Comparison of ENCODE assay signal across 10 mouse cellular contexts in genomic region chr2:26847706-26848105, GRCm38 (mm10). TPM values are rescaled to one million over a fixed set of nuclear protein-coding genes. Genes with fewer than 3 reads are reported as not detected.
DNase-seq lines count a peak whose midpoint lies in the region; ATAC-seq and TF ChIP-seq lines count a peak whose summit lies in the region.
"Had no signal": no experiment of that assay in that cellular context is flagged by ENCODE, and none has a peak within 500 bp of the region (broad histone marks: within the 10 kb centered on the region; RNA-seq: fewer than 3 reads in every experiment).

No protein-coding gene starts in this region.

- TF ChIP-seq CTCF in midbrain, postnatal 0 days (IDR thresholded peaks at IDR 0.05): peak; percentile 51
- TF ChIP-seq CTCF in kidney, postnatal 0 days (IDR thresholded peaks at IDR 0.05; ENCODE audit: low read depth): peak; percentile 74

- DNase-seq in cerebellum, adult 18-20 months: peak; percentile 19 to 22
- peak; percentile 0 for DNase-seq in midbrain, postnatal 0 days (ENCODE audit: low spot score)
- no peak for DNase-seq in midbrain, embryonic 11.5 days (ENCODE audit: low spot score, missing footprints)
- peak; percentile 27 for DNase-seq in c-Kit-positive CD71-positive TER-119-negative erythroid progenitor cells, embryonic 14.5 days (ENCODE audit: low read depth)
- DNase-seq in kidney, postnatal 0 days (ENCODE audit: low spot score): peak; percentile 66
- DNase-seq in natural killer cell, adult 2 months (ENCODE audit: low spot score in 2 of 2): peak; percentile 4 to 17

- H3K27me3 ChIP-seq in midbrain, postnatal 0 days (ENCODE audit: insufficient read depth, low read length): no peaks in the 10 kb centered on the region
- H3K27me3 ChIP-seq in midbrain, embryonic 11.5 days (ENCODE audit: control insufficient read depth, insufficient read depth, low read length): no peaks in the 10 kb centered on the region
- H3K27me3 ChIP-seq in kidney, postnatal 0 days (ENCODE audit: insufficient read depth, low read length): no peaks in the 10 kb centered on the region
- 0 out of 2 replicates have a peak, but pooled peaks cover 2% of the 10 kb centered on the region for H3K27me3 ChIP-seq in forebrain, embryonic 13.5 days

- no peak overlapping the region for H3K4me2 ChIP-seq in midbrain, postnatal 0 days (ENCODE audit: low read depth, low read length, poor library complexity, severe bottlenecking)
- H3K4me2 ChIP-seq in midbrain, embryonic 11.5 days: no peak overlapping the region
- no peak overlapping the region for H3K4me2 ChIP-seq in kidney, postnatal 0 days (ENCODE audit: low read length)
- no peak overlapping the region for H3K4me2 ChIP-seq in forebrain, embryonic 13.5 days

- H3K4me1 ChIP-seq in midbrain, postnatal 0 days (ENCODE audit: insufficient read depth, low read length): no peaks in the 10 kb centered on the region
- H3K4me1 ChIP-seq in midbrain, embryonic 11.5 days (ENCODE audit: control insufficient read depth, insufficient read depth, low read length): no peaks in the 10 kb centered on the region
- no peaks in the 10 kb centered on the region for H3K4me1 ChIP-seq in kidney, postnatal 0 days (replicated peaks; ENCODE audit: insufficient read depth, low read length)
- H3K4me1 ChIP-seq in forebrain, embryonic 13.5 days: no peaks in the 10 kb centered on the region

- 53% methylated on average over 2 of the region's 2 CpGs for WGBS in midbrain, postnatal 0 days
- WGBS in midbrain, embryonic 11.5 days: 61% methylated on average over 2 of the region's 2 CpGs
- 70% methylated on average over 2 of the region's 2 CpGs for WGBS in kidney, postnatal 0 days
- 57% methylated on average over 2 of the region's 2 CpGs for WGBS in forebrain, embryonic 13.5 days

- ATAC-seq in cerebellum, adult (ENCODE audit: insufficient number of reproducible peaks, low FRiP score, low TSS enrichment): no peak
- ATAC-seq in midbrain, postnatal 0 days (ENCODE audit: low FRiP score): no peak
- no peak for ATAC-seq in midbrain, embryonic 11.5 days (ENCODE audit: low FRiP score)
- ATAC-seq in kidney, postnatal 0 days (replicated peaks; ENCODE audit: low FRiP score, low read depth): 0 out of 2 replicates have a peak, but pooled peaks have one; percentile 43
- ATAC-seq in forebrain, embryonic 13.5 days: no peak

- no peak overlapping the region for H3K27ac ChIP-seq in midbrain, postnatal 0 days (ENCODE audit: low read depth, low read length)
- H3K27ac ChIP-seq in midbrain, embryonic 11.5 days (ENCODE audit: low read depth, low read length): no peak overlapping the region
- H3K27ac ChIP-seq in kidney, postnatal 0 days: no peak overlapping the region
- no peak overlapping the region for H3K27ac ChIP-seq in forebrain, embryonic 13.5 days

- H3K36me3 ChIP-seq in midbrain, postnatal 0 days (ENCODE audit: insufficient read depth, low read length): no peaks in the 10 kb centered on the region
- no peaks in the 10 kb centered on the region for H3K36me3 ChIP-seq in midbrain, embryonic 11.5 days (ENCODE audit: control insufficient read depth, insufficient read depth, low read length)
- H3K36me3 ChIP-seq in kidney, postnatal 0 days (ENCODE audit: insufficient read depth, low read length): no peaks in the 10 kb centered on the region
- H3K36me3 ChIP-seq in forebrain, embryonic 13.5 days (ENCODE audit: poor library complexity, severe bottlenecking): no peaks in the 10 kb centered on the region

- H3K4me3 ChIP-seq in midbrain, postnatal 0 days (ENCODE audit: low read depth, low read length): no peak overlapping the region
- no peak overlapping the region for H3K4me3 ChIP-seq in midbrain, embryonic 11.5 days (ENCODE audit: low read depth, low read length)
- H3K4me3 ChIP-seq in kidney, postnatal 0 days (replicated peaks; ENCODE audit: low read depth, low read length): no peak overlapping the region
- no peak overlapping the region for H3K4me3 ChIP-seq in forebrain, embryonic 13.5 days

- H3K9me3 ChIP-seq in midbrain, postnatal 0 days (ENCODE audit: low read length): no peaks in the 10 kb centered on the region
- H3K9me3 ChIP-seq in midbrain, embryonic 11.5 days (ENCODE audit: control insufficient read depth, low read length): no peaks in the 10 kb centered on the region; the same call in 1 of the 2 replicates
- no peaks in the 10 kb centered on the region for H3K9me3 ChIP-seq in kidney, postnatal 0 days (replicated peaks; ENCODE audit: low read length)
- H3K9me3 ChIP-seq in forebrain, embryonic 13.5 days (replicated peaks): peaks cover under 1% of the 10 kb centered on the region; the same call in 1 of the 2 replicates

- H3K9ac ChIP-seq in midbrain, postnatal 0 days (replicated peaks; ENCODE audit: low read length, poor library complexity, severe bottlenecking): no peak overlapping the region
- H3K9ac ChIP-seq in midbrain, embryonic 11.5 days (ENCODE audit: low read length): no peak overlapping the region
- H3K9ac ChIP-seq in kidney, postnatal 0 days (ENCODE audit: low read depth, low read length): no peak overlapping the region
- no peak overlapping the region for H3K9ac ChIP-seq in forebrain, embryonic 13.5 days

RNA-seq across cellular contexts. Expression of gene Abo, which starts 17.1 kb away (rescaled TPM):
- total RNA-seq in midbrain, postnatal 0 days (2014; rRNA removed): not detected in 2 replicates
- polyA plus RNA-seq in midbrain, postnatal 0 days (2015; fragmentation: Nextera tagmentation; extraction: Ambion mirVana): not detected in 2 replicates
- polyA plus RNA-seq in midbrain, embryonic 11.5 days (2014; fragmentation: Nextera tagmentation; extraction: Ambion mirVana): not detected in 2 replicates
- polyA plus RNA-seq in kidney, postnatal 0 days (2015; fragmentation: Nextera tagmentation; extraction: Ambion mirVana): not detected in 2 replicates
- polyA plus RNA-seq in forebrain, embryonic 13.5 days (2015; fragmentation: Nextera tagmentation; extraction: Ambion mirVana): not detected in 2 replicates
- polyA plus RNA-seq: large intestine, adult 2 months; neural tube, embryonic 14.5 days had no signal

RNA-seq across cellular contexts. Expression of gene Surf6, which starts 55.0 kb away (rescaled TPM):
- 17.2 and 23.8 TPM in 2 replicates for total RNA-seq in midbrain, postnatal 0 days (2014; rRNA removed)
- polyA plus RNA-seq in midbrain, postnatal 0 days (2015; fragmentation: Nextera tagmentation; extraction: Ambion mirVana): 24.7 and 27.8 TPM in 2 replicates
- polyA plus RNA-seq in midbrain, embryonic 11.5 days (2014; fragmentation: Nextera tagmentation; extraction: Ambion mirVana): 11.6 and 15.2 TPM in 2 replicates
- polyA plus RNA-seq in kidney, postnatal 0 days (2015; fragmentation: Nextera tagmentation; extraction: Ambion mirVana): 19.6 and 21.2 TPM in 2 replicates
- 25.0 and 29.6 TPM in 2 replicates for polyA plus RNA-seq in forebrain, embryonic 13.5 days (2015; fragmentation: Nextera tagmentation; extraction: Ambion mirVana)
